ENCODE assay signal across 19 mouse cellular contexts in the genomic region with DNA sequence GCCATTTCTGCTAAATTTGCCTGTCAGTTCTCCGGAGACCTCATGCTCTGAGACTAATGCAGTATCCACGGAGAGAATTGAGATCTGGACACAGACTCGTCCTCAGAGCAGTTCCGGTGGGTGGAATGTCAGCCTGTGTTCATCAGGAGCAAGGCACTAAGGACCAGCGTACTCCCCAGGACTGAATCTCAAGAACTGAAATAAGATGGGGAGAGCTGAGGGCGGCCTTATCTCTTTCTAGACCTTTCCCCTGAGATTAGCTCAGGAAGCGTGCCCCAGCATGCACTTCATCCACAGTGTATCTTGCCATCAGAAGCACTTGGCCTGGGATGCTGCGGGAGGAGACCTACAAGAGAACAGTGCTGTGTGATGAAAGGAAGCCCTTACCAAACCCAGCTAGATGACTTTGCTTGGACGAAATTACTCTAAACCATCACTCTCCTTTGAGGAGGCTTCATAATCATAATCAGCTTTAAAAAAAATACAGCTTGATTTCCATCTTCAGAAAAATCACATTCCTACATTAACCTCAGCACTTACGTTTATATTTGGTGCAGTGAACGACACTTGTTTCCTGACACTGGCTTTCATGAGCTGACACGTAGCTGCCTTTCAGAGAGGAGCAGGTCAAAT. TPM values are rescaled to one million over a fixed set of nuclear protein-coding genes. Genes with fewer than 3 reads are reported as not detected.
DNase-seq lines count a peak whose midpoint lies in the region; ATAC-seq and TF ChIP-seq lines count a peak whose summit lies in the region.
"Had no signal": no experiment of that assay in that cellular context is flagged by ENCODE, and none has a peak within 500 bp of the region (broad histone marks: within the 10 kb centered on the region; RNA-seq: fewer than 3 reads in every experiment).

No protein-coding gene starts in this region.

- H3K4me3 ChIP-seq in lung, embryonic 16.5 days (ENCODE audit: low read length) = no peak overlapping the region
- no peak overlapping the region for H3K4me3 ChIP-seq in liver, embryonic 11.5 days (ENCODE audit: low read depth, low read length)
- no peak overlapping the region for H3K4me3 ChIP-seq in liver, embryonic 14.5 days (ENCODE audit: insufficient read depth in 1 of 2, low read depth in 2 of 2, low read length in 2 of 2)
- H3K4me3 ChIP-seq: embryonic facial prominence, embryonic 15.5 days; erythroblast, embryonic 14.5 days; forebrain, embryonic 10.5 days; gastrocnemius, adult 2 months; heart, embryonic 12.5 days had no signal

- H3K9ac ChIP-seq in lung, embryonic 16.5 days (ENCODE audit: low read length) = no peak overlapping the region
- H3K9ac ChIP-seq in liver, embryonic 11.5 days (ENCODE audit: low read depth, low read length) = 0 out of 2 replicates have a peak overlapping the region, but pooled peaks have one; percentile 22
- no peak overlapping the region for H3K9ac ChIP-seq in liver, embryonic 14.5 days (replicated peaks)
- H3K9ac ChIP-seq: embryonic facial prominence, embryonic 15.5 days; heart, embryonic 12.5 days had no signal

- H3K27ac ChIP-seq in lung, embryonic 16.5 days (ENCODE audit: low read length) = peak overlapping the region; percentile 67
- peak overlapping the region; percentile 36; the same call in 1 of the 2 replicates for H3K27ac ChIP-seq in liver, embryonic 11.5 days (ENCODE audit: low read depth, low read length)
- H3K27ac ChIP-seq in liver, embryonic 14.5 days = no peak overlapping the region
- H3K27ac ChIP-seq: embryonic facial prominence, embryonic 15.5 days; forebrain, embryonic 10.5 days; gastrocnemius, adult 2 months had no signal

- H3K27me3 ChIP-seq in lung, embryonic 16.5 days (ENCODE audit: control insufficient read depth, insufficient read depth, low read depth, low read length) = no peaks in the 10 kb centered on the region
- no peaks in the 10 kb centered on the region for H3K27me3 ChIP-seq in liver, embryonic 11.5 days (replicated peaks; ENCODE audit: control insufficient read depth, insufficient read depth, low read length)
- H3K27me3 ChIP-seq in liver, embryonic 14.5 days (ENCODE audit: control insufficient read depth, insufficient read depth, low read length) = no peaks in the 10 kb centered on the region
- H3K27me3 ChIP-seq: CH12.LX; embryonic facial prominence, embryonic 15.5 days; heart, embryonic 12.5 days had no signal

- TF ChIP-seq CTCF in liver, embryonic 14.5 days (IDR thresholded peaks at IDR 0.05; ENCODE audit: low read depth) = no peak

- peaks cover 3% of the 10 kb centered on the region; the same call in 1 of the 2 replicates for H3K36me3 ChIP-seq in lung, embryonic 16.5 days (ENCODE audit: control insufficient read depth, insufficient read depth, low read length)
- no peaks in the 10 kb centered on the region for H3K36me3 ChIP-seq in liver, embryonic 11.5 days (ENCODE audit: control insufficient read depth, insufficient read depth, low read length)
- no peaks in the 10 kb centered on the region for H3K36me3 ChIP-seq in liver, embryonic 14.5 days (replicated peaks; ENCODE audit: control insufficient read depth, insufficient read depth, low read depth)
- H3K36me3 ChIP-seq: embryonic facial prominence, embryonic 15.5 days; forebrain, embryonic 10.5 days; heart, embryonic 12.5 days had no signal

- peaks cover 9% of the 10 kb centered on the region for H3K4me1 ChIP-seq in lung, embryonic 16.5 days (replicated peaks; ENCODE audit: control insufficient read depth, insufficient read depth, low read length)
- H3K4me1 ChIP-seq in liver, embryonic 11.5 days (replicated peaks; ENCODE audit: control insufficient read depth, insufficient read depth, low read length) = peaks cover 27% of the 10 kb centered on the region
- H3K4me1 ChIP-seq in liver, embryonic 14.5 days (replicated peaks; ENCODE audit: control insufficient read depth in 2 of 2, insufficient read depth in 2 of 2, low read length in 1 of 2) = peaks cover 32 to 50% of the 10 kb centered on the region in 2 experiments
- H3K4me1 ChIP-seq: embryonic facial prominence, embryonic 15.5 days had no signal

- H3K4me2 ChIP-seq in lung, embryonic 16.5 days (ENCODE audit: low read depth, low read length) = no peak overlapping the region
- H3K4me2 ChIP-seq in liver, embryonic 11.5 days = peak overlapping the region; percentile 44
- H3K4me2 ChIP-seq in liver, embryonic 14.5 days (ENCODE audit: low read depth) = peak overlapping the region; percentile 54
- H3K4me2 ChIP-seq: embryonic facial prominence, embryonic 15.5 days; heart, embryonic 12.5 days had no signal

- no peak for DNase-seq in lung, adult 18-20 months
- no peak for DNase-seq in liver, embryonic 11.5 days (ENCODE audit: low spot score)
- no peak for DNase-seq in liver, embryonic 14.5 days (ENCODE audit: low read depth in 3 of 3, low spot score in 3 of 3)
- no peak for DNase-seq in adrenal gland, postnatal 14 days
- DNase-seq in left cerebral cortex, adult 8-10 months (ENCODE audit: low spot score in 2 of 2) = no peak
- DNase-seq: adrenal gland, adult 2 months; adrenal gland, postnatal 36 days; cerebellum, adult 8-10 months; cerebellum, postnatal 14 days; embryo, embryonic 11 days; gastrocnemius, adult 2 months; gastrocnemius, postnatal 25 days had no signal

- no peak for TF ChIP-seq EP300 in liver, embryonic 14.5 days (IDR thresholded peaks at IDR 0.05; ENCODE audit: low read depth)

- WGBS in lung, embryonic 16.5 days = 60% methylated on average over 12 of the region's 12 CpGs
- 64% methylated on average over 12 of the region's 12 CpGs for WGBS in liver, embryonic 11.5 days
- 32% methylated on average over 12 of the region's 12 CpGs for WGBS in liver, embryonic 14.5 days (ENCODE audit: insufficient replicate concordance)

- peaks cover 9% of the 10 kb centered on the region; the same call in 1 of the 2 replicates for H3K9me3 ChIP-seq in lung, embryonic 16.5 days (ENCODE audit: control insufficient read depth, low read length)
- no peaks in the 10 kb centered on the region for H3K9me3 ChIP-seq in liver, embryonic 11.5 days (ENCODE audit: control insufficient read depth, low read length)
- H3K9me3 ChIP-seq in liver, embryonic 14.5 days (ENCODE audit: control insufficient read depth, low read length) = no peaks in the 10 kb centered on the region; the same call in 1 of the 2 replicates

- no peak for ATAC-seq in lung, embryonic 16.5 days (ENCODE audit: low read depth)
- no peak for ATAC-seq in liver, embryonic 11.5 days (replicated peaks; ENCODE audit: low FRiP score)
- ATAC-seq in liver, embryonic 14.5 days (ENCODE audit: insufficient read depth) = no peak
- ATAC-seq: forebrain, embryonic 14.5 days had no signal

RNA-seq across cellular contexts. Expression of a gene that starts 41.9 kb away (rescaled TPM):
- 10.7 and 11.4 TPM in 2 replicates for polyA plus RNA-seq in lung, embryonic 16.5 days (2015; fragmentation: Nextera tagmentation; extraction: Ambion mirVana)
- 4.0 and 4.2 TPM in 2 replicates for polyA plus RNA-seq in liver, embryonic 11.5 days (2014; fragmentation: Nextera tagmentation; extraction: Ambion mirVana)
- 0.69 and 0.87 TPM in 2 replicates for polyA plus RNA-seq in liver, embryonic 14.5 days (2012; rRNA removed)
- polyA plus RNA-seq in liver, embryonic 14.5 days (2014; fragmentation: Nextera tagmentation; extraction: Ambion mirVana) = 0.85 and 1.4 TPM in 2 replicates
- 49.5 and 50.5 TPM in 2 replicates for total RNA-seq in adrenal gland, postnatal 14 days (2021)
- total RNA-seq in left cerebral cortex, adult 8-10 months (2022) = under 1 TPM; 0.39 to 0.50 (median 0.44) TPM
- polyA plus RNA-seq: erythroblast, embryonic 14.5 days had no signal
